Mouse (Mus musculus) midbrain, embryonic 15.5 days (tissue): ENCODE measurements around the gene Btbd9. TPM values are rescaled to one million over a fixed set of nuclear protein-coding genes. Genes with fewer than 3 reads are reported as not detected.

ENCODE experiments used
- ATAC-seq: fragments of 200-750 bp; cut with Nextera tagmentation; replicated peaks from 2 replicates; pipeline ENCODE4 v1.8.0; 2017; ENCODE audit warnings: moderate TSS enrichment
- H3K27ac ChIP-seq: fragments of 300-500 bp; sonication (generic); 2 replicates; pipeline ENCODE4 v1.5.1; 2015; ENCODE audit warnings: mild to moderate bottlenecking, inconsistent platforms
- H3K27me3 ChIP-seq: fragments of 300-500 bp; sonication (generic); replicated peaks from 2 replicates; pipeline ENCODE4 v1.6.1; 2015; ENCODE audit warnings: inconsistent platforms
- H3K36me3 ChIP-seq: fragments of 300-500 bp; sonication (generic); replicated peaks from 2 replicates; pipeline ENCODE4 v1.6.1; 2015; ENCODE audit warnings: inconsistent platforms
- H3K4me1 ChIP-seq: fragments of 300-500 bp; sonication (generic); 2 replicates; pipeline ENCODE4 v1.6.1; 2015; ENCODE audit warnings: inconsistent platforms
- H3K4me2 ChIP-seq: fragments of 300-500 bp; sonication (generic); 2 replicates; pipeline ENCODE4 v1.6.1; 2015; ENCODE audit warnings: inconsistent platforms, mild to moderate bottlenecking, moderate library complexity
- H3K4me3 ChIP-seq: fragments of 300-500 bp; sonication (generic); 2 replicates; pipeline ENCODE4 v1.5.1; 2015; ENCODE audit warnings: mild to moderate bottlenecking, inconsistent platforms
- H3K9ac ChIP-seq: fragments of 300-500 bp; sonication (generic); 2 replicates; pipeline ENCODE4 v1.6.1; 2015; ENCODE audit warnings: mild to moderate bottlenecking, inconsistent platforms
- H3K9me3 ChIP-seq: fragments of 300-500 bp; sonication (generic); 2 replicates; pipeline ENCODE4 v1.6.1; 2016; ENCODE audit warnings: inconsistent platforms
- WGBS: fragments of 180-500 bp; shearing (Covaris S2); methylation state at CpG from one replicate; pipeline ENCODE4 v1.1.7; 2015; ENCODE audit warnings: mixed read lengths; 5-methylcytosine and 5-hydroxymethylcytosine counted together
- polyA plus RNA-seq: library from polyadenylated mRNA; unstranded; fragments of >200 nt; fragmentation: Nextera tagmentation; extraction: Ambion mirVana; gene quantifications from 2 replicates; pipeline ENCODE4 v1.2.1, GENCODE M21; 2015

Gene Btbd9
- polyA plus RNA-seq, 1 experiment from 2014 or later = 163 TPM

DNA sequence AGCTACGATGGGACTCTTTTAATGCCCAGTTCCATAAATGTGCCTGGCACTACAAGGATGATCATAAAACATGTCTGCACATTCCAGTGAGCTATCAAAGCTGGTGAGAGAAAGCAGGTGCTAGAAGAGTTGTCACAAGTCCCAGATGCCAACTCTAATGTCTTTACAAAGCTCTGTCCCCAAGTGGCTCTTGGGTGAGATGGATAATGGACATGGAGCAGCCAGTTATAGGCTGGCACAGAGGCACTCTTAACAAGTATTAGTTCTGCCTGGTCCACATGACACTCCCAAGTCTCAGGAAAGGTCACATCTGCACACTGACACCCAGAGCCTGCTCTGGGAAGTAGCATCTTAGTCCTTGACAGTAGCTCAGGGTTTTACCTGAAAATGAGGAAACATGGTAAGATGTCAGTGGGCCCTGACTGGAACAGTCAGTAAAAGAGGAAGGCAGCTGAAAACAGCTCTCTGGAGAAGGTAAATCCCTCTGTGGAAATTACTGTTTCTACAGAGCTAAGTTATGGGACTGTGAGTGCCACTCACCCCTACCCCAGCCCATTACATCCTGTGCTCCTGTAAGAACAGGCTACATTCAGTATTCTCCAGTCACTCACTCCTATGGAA lies 91.7 kb downstream of the Btbd9 start:
- H3K9me3 ChIP-seq = no peaks in the 10 kb centered on the region
- no peaks in the 10 kb centered on the region for H3K27me3 ChIP-seq
- no peak for ATAC-seq
- no peak overlapping the region for H3K27ac ChIP-seq
- 94% methylated on average over 1 of the region's 1 CpGs for WGBS
- no peaks in the 10 kb centered on the region for H3K36me3 ChIP-seq
- H3K9ac ChIP-seq = no peak overlapping the region
- no peak overlapping the region for H3K4me2 ChIP-seq
- H3K4me1 ChIP-seq = peaks cover 1% of the 10 kb centered on the region
- no peak overlapping the region for H3K4me3 ChIP-seq

- H3K9ac ChIP-seq = no peak overlapping the region
- 96% methylated on average over 6 of the region's 6 CpGs for WGBS
- ATAC-seq = no peak
- no peak overlapping the region for H3K27ac ChIP-seq
- H3K4me1 ChIP-seq = no peaks in the 10 kb centered on the region
- H3K9me3 ChIP-seq = no peaks in the 10 kb centered on the region
- H3K27me3 ChIP-seq = no peaks in the 10 kb centered on the region
- H3K4me3 ChIP-seq = no peak overlapping the region
- H3K4me2 ChIP-seq = no peak overlapping the region
- no peaks in the 10 kb centered on the region for H3K36me3 ChIP-seq
Observed at GRCm38 (mm10) chr17:30481766-30482165, 94.5 kb downstream of the Btbd9 start.

DNA sequence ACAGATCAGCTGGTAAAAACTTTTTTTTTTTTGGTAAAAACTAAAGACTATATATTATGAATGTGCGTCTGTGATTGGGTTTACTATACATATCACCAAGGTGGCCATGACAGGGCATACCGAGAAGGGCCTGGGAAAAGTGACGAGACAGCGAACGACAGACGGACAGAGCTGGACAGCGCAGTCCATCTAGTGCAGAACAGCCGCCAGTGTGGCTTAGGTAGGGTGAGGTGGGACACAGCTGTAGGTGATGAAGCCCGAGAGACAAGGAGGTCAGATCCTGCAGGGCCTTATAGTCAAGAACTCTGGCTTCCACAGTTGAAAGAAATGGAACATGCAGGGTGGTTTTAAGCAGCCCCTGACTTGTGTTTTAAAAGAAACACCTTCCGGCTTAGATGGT lies 94.9 kb downstream of the Btbd9 start:
- Histone ChIP-seq H3K9ac (no peak overlapping the region), H3K36me3 (no peaks in the 10 kb centered on the region), H3K4me3 (no peak overlapping the region), H3K27me3 (no peaks in the 10 kb centered on the region), H3K4me2 (no peak overlapping the region), H3K27ac (no peak overlapping the region), H3K4me1 (no peaks in the 10 kb centered on the region), H3K9me3 (no peaks in the 10 kb centered on the region)
- no peak for ATAC-seq
- WGBS = 95% methylated on average over 10 of the region's 10 CpGs

DNA sequence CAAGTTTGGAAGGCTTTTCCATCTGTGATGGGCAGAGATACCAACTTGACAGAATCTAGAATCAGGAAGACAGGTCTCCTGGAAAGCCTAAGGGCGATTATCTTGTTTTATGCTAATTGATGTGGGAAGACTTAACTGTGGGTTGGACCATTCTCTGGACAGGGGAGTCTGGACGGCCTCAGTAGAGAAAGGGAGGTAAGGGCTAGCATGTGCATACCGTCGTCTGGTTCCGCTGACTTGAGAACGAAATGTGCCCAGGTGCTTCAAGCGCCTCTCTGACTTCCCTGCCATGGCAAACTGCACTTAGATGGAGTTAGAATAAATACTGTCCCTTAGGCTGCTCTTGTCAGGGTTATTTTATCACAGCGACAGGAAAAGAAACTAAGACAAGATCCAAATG lies 95.9 kb downstream of the Btbd9 start:
- WGBS = 87% methylated on average over 8 of the region's 8 CpGs
- ATAC-seq = no peak
- no peaks in the 10 kb centered on the region for H3K36me3 ChIP-seq

DNA sequence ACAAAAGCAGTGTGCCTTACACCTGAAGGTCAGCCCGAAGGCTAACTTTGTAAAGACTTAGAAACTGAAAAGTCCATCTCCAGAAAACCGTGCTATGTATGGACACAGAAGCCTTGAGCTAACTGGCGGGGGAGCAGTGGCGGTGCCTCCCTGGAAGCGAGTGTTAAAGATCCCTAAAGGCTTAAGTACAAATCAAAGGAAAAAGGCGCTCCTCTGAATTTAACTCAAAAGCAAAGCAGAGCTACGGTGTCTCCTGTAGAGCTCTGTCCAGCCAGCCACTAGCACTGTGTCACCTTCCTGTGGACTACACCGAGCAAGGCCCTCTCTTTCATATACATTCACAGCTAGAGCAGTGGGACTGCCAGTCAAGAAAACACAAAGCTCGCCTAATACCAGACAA lies 98.1 kb downstream of the Btbd9 start:
- ATAC-seq = no peak
- Histone ChIP-seq H3K4me3 (no peak overlapping the region), H3K4me2 (no peak overlapping the region), H3K27me3 (no peaks in the 10 kb centered on the region), H3K36me3 (no peaks in the 10 kb centered on the region), H3K4me1 (peaks cover 3% of the 10 kb centered on the region; the same call in 1 of the 2 replicates), H3K9me3 (no peaks in the 10 kb centered on the region), H3K9ac (no peak overlapping the region), H3K27ac (no peak overlapping the region)
- 48% methylated on average over 9 of the region's 9 CpGs for WGBS

More for the DNA sequence above, 95.9 kb downstream of the Btbd9 start:
- Histone ChIP-seq H3K4me3 (no peak overlapping the region), H3K27ac (no peak overlapping the region), H3K27me3 (no peaks in the 10 kb centered on the region), H3K9me3 (no peaks in the 10 kb centered on the region), H3K4me1 (no peaks in the 10 kb centered on the region), H3K4me2 (no peak overlapping the region), H3K9ac (no peak overlapping the region)

DNA sequence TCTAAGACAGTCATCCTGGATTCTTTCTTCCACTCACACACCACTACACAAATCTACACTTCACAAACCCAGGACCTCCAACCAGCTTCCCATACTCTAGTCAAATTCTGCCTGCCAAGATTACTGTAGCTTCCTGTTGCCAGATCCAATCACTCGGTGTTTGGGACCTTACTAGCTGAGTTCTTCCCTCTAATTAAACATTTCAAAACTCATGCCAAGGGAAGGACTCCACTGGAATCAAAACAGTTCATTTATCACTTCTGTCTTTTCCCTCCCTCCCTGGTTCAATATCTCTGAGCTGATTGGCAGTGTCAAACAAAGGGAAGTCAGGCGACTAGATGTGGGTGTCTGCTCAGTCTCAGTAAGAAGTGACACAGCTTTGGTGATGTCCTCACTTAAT lies 101.7 kb downstream of the Btbd9 start:
- peaks cover 17% of the 10 kb centered on the region for H3K4me1 ChIP-seq
- no peak overlapping the region for H3K27ac ChIP-seq
- H3K9ac ChIP-seq = no peak overlapping the region
- H3K27me3 ChIP-seq = no peaks in the 10 kb centered on the region
- no peak overlapping the region for H3K4me3 ChIP-seq
- no peaks in the 10 kb centered on the region for H3K9me3 ChIP-seq
- no peak for ATAC-seq
- no peaks in the 10 kb centered on the region for H3K36me3 ChIP-seq
- H3K4me2 ChIP-seq = no peak overlapping the region
- WGBS = 57% methylated on average over 2 of the region's 2 CpGs

DNA sequence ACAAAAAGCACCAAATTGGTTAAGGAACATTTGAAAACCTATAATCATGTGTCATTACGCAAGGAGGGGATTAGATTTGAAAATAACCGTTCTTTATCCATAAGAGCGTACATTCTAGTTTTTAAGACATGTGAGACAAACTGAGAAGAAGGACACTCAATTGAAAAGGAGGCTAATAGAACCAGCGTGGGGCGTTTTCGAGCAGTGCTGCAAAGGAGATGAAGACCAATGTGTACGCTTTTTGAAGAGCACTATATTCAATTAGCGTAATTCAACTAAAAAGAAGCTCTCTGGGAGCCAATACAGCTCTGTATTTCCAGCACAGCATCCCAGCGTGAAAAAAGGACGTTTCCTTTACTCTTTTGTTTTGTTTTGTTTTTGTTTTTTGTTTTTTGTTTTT lies 103.5 kb downstream of the Btbd9 start:
- no peak overlapping the region for H3K4me2 ChIP-seq
- no peak overlapping the region for H3K9ac ChIP-seq
- H3K27me3 ChIP-seq = no peaks in the 10 kb centered on the region
- no peak overlapping the region for H3K27ac ChIP-seq
- H3K36me3 ChIP-seq = no peaks in the 10 kb centered on the region
- peaks cover 34% of the 10 kb centered on the region for H3K4me1 ChIP-seq
- no peak for ATAC-seq
- no peaks in the 10 kb centered on the region for H3K9me3 ChIP-seq
- H3K4me3 ChIP-seq = no peak overlapping the region
- WGBS = 89% methylated on average over 10 of the region's 10 CpGs

DNA sequence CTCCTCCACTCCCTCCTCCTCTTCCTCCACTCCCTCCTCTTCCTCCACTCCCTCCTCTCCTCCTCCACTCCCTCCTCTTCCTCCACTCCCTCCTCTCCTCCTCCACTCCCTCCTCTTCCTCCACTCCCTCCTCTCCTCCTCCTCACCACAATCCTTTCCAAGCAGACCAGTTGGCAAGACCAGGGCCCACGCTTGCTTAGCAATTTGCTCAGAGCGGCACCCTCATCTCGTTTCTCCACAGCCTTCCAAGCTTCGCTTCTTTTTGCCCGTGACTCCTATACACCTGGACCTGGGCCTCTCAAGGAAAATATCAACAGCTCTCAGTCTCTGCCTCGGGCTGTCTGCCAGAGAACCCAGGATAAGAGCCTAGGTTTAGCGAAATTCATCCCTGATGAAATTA lies 104.8 kb downstream of the Btbd9 start:
- no peaks in the 10 kb centered on the region for H3K36me3 ChIP-seq
- ATAC-seq = no peak
- 72% methylated on average over 7 of the region's 7 CpGs for WGBS
- H3K9ac ChIP-seq = no peak overlapping the region
- no peak overlapping the region for H3K4me2 ChIP-seq
- H3K27me3 ChIP-seq = no peaks in the 10 kb centered on the region
- H3K9me3 ChIP-seq = no peaks in the 10 kb centered on the region
- H3K27ac ChIP-seq = no peak overlapping the region
- peaks cover 39% of the 10 kb centered on the region for H3K4me1 ChIP-seq
- H3K4me3 ChIP-seq = no peak overlapping the region

DNA sequence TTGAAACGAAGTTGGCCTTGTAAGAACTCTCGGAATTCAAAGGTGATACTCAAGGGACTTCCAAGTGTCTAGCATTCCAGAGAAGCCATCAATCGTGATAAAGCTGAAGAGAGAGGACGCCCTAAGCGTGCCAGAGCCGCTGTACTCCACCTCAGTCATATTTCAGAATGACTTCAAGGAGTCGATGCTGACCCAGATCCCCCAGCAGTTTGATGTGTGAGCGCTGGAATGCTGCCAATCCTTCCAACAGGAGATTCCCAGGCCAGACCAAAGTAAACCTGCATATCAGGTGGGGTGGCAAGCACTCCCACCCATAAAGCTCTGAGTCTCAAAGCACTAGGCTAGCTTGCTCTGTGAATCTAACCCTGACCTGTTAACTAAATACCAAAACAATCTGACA lies 105.5 kb downstream of the Btbd9 start:
- 0 out of 2 replicates have a peak, but pooled peaks have one; percentile 17 for ATAC-seq
- H3K27ac ChIP-seq = peak overlapping the region; percentile 32
- no peaks in the 10 kb centered on the region for H3K36me3 ChIP-seq
- WGBS = 49% methylated on average over 8 of the region's 8 CpGs
- no peaks in the 10 kb centered on the region for H3K27me3 ChIP-seq
- H3K4me3 ChIP-seq = no peak overlapping the region
- no peak overlapping the region for H3K9ac ChIP-seq
- no peak overlapping the region for H3K4me2 ChIP-seq
- H3K4me1 ChIP-seq = peaks cover 39% of the 10 kb centered on the region
- no peaks in the 10 kb centered on the region for H3K9me3 ChIP-seq

DNA sequence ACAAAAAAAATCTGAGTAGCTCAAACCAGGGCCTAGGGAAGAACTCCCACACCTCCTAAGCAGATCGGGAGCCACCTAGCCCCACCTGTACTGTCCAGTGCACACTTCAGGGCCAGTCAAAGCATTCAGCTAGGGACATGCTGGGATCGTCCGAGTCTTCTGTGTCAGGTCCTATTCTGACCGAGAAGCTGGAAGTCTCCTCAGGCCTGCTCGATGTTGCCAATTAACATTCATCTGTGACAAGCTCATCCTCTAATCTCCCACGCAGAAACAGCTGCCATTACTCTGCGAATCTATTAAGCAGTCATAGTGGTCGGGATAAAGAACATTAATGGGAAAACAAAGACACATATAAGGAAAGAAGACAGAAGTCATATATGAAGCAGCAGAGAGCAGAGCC lies 106.0 kb downstream of the Btbd9 start:
- Histone ChIP-seq H3K4me1 (peaks cover 39% of the 10 kb centered on the region), H3K27ac (peak overlapping the region; percentile 32), H3K9ac (no peak overlapping the region), H3K4me3 (no peak overlapping the region), H3K4me2 (no peak overlapping the region), H3K9me3 (no peaks in the 10 kb centered on the region), H3K27me3 (no peaks in the 10 kb centered on the region), H3K36me3 (no peaks in the 10 kb centered on the region)
- WGBS = 17% methylated on average over 8 of the region's 8 CpGs
- 0 out of 2 replicates have a peak, but pooled peaks have one; percentile 33 for ATAC-seq

- H3K27ac ChIP-seq = no peak overlapping the region
- H3K9me3 ChIP-seq = no peaks in the 10 kb centered on the region
- ATAC-seq = no peak
- H3K27me3 ChIP-seq = no peaks in the 10 kb centered on the region
- H3K4me2 ChIP-seq = no peak overlapping the region
- peaks cover 37% of the 10 kb centered on the region for H3K4me1 ChIP-seq
- H3K4me3 ChIP-seq = no peak overlapping the region
- WGBS = 74% methylated on average over 10 of the region's 10 CpGs
- no peak overlapping the region for H3K9ac ChIP-seq
- H3K36me3 ChIP-seq = no peaks in the 10 kb centered on the region
Observed at GRCm38 (mm10) chr17:30469511-30470076, 106.7 kb downstream of the Btbd9 start.

DNA sequence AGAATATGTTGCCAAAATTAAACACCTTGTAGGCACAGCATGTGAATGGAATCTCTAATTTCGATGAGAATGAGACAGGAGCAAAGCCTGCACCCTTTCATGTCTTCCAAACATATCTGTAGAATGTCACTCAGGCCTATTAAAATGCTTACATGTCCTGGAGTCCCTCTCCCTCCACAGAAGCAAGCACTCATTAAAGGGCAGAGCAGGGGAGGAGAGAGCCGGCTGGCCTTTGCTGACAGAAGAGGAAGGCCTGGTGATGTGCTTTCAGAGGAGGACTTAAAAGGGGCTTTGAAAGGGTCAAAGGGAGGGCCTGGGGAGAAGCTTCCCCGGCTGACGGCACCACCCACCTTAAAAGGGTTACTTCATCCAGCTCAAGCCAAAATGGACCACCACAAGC lies 107.9 kb downstream of the Btbd9 start:
- Histone ChIP-seq H3K27me3 (no peaks in the 10 kb centered on the region), H3K4me1 (peaks cover 49% of the 10 kb centered on the region), H3K4me2 (no peak overlapping the region), H3K27ac (peak overlapping the region; percentile 68), H3K9ac (no peak overlapping the region), H3K9me3 (no peaks in the 10 kb centered on the region), H3K4me3 (no peak overlapping the region), H3K36me3 (no peaks in the 10 kb centered on the region)
- 8% methylated on average over 4 of the region's 4 CpGs for WGBS
- 0 out of 2 replicates have a peak, but pooled peaks have one; percentile 46 for ATAC-seq
